Mouse (Mus musculus): ENCODE measurements around the gene Ifitm5. TPM values are rescaled to one million over a fixed set of nuclear protein-coding genes. Genes with fewer than 3 reads are reported as not detected.

Ifitm5 gene
- total and polyA plus RNA-seq, 2 experiments from 2014 or later = 0.87 TPM; not detected in 1

DNA sequence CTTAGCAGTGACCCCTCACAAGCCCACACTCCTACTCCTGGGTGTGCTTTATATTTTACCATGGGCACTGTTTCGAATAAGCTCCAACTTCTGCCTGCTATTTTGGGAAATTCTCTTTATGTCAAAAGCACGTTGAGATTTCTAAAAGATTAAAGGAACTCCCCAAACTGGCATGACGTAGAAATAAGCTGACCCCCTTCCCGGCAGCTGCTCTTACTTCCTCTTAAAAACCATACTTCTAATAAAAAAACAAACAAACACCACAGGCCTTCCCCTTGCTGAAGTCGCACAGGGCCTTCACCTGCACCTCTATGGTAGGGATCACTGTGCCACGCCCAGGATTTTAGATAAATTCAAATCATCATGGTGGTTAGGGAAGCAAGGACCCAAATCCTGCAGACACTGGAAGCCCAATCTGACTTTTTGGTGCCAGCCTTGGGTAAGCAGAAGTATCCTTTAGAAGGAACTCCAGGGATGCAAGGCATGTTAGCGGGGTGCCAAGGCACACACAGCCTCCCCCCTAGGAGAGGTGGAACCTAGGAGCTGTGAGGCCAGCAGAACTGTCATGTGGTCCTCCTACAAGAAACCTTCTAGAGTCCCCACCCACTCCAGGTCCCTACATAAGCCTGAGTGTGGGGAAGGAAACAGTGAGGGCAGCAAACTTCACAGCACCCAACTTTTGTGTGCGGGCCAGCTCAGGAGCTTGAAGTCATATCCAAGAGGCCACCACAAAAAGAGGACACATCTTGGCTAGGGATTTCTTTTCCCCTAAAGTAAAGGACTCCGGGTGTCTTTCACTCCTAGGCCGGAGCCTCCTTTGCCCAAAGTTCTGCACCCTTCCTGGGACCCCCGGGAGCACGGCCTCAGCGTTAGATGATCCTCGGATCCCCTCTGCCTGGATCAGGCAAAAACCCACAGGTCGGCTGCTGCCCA, 4.0 kb upstream of the Ifitm5 start:
- H3K4me1 ChIP-seq (ENCODE audit: control insufficient read depth, insufficient read depth) = peaks cover 28% of the 10 kb centered on the region
- peak overlapping the region; percentile 59 for H3K4me3 ChIP-seq (ENCODE audit: low read depth, low read length)
- peak overlapping the region; percentile 91 for H3K27ac ChIP-seq (ENCODE audit: low read depth)
- DNase-seq (ENCODE audit: low spot score) (no peak), ATAC-seq (ENCODE audit: insufficient read depth, low read depth) (no peak)
- H3K9ac ChIP-seq (replicated peaks; ENCODE audit: low read depth, low read length) = peak overlapping the region; percentile 67
- no peaks in the 10 kb centered on the region for H3K9me3 ChIP-seq (replicated peaks; ENCODE audit: control insufficient read depth, low read length)
- H3K4me2 ChIP-seq (ENCODE audit: low read depth, low read length) = peak overlapping the region; percentile 74
- H3K36me3 ChIP-seq (replicated peaks; ENCODE audit: control insufficient read depth, insufficient read depth, low read length) = peaks cover 10% of the 10 kb centered on the region; the same call in 1 of the 2 replicates
- TF ChIP-seq CTCF (IDR thresholded peaks at IDR 0.05; ENCODE audit: low read depth) = no peak
- WGBS = 51% methylated on average over 15 of the region's 15 CpGs
- H3K27me3 ChIP-seq (ENCODE audit: control insufficient read depth, insufficient read depth, low read length) = no peaks in the 10 kb centered on the region

DNA sequence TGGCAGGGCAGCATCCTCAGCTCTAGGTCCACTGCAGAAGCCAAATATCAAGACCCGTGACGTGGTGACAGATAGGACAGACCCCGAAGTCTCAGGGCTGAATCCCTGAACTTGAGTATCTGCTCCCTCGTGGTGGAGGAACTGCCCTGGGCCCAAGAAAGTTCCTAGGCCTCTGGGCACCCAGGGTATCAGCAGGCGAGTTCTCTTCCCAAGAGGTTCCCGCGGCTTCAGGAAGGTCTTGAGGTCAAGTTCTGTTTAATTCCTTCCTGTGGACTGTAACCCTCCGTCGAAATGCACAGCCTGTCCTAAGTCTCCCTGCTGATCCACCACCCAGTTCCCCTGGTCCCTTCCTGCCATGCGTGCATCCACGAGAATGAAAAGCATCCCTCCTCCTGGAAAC, 3.0 kb upstream of the Ifitm5 start:
- Histone ChIP-seq H3K36me3 (replicated peaks; ENCODE audit: control insufficient read depth, insufficient read depth, low read length) (peaks cover 17% of the 10 kb centered on the region; the same call in 1 of the 2 replicates), H3K4me1 (ENCODE audit: control insufficient read depth, insufficient read depth) (peaks cover 35% of the 10 kb centered on the region), H3K4me3 (ENCODE audit: low read depth, low read length) (peak overlapping the region; percentile 59; the same call in 1 of the 2 replicates), H3K9ac (replicated peaks; ENCODE audit: low read depth, low read length) (no peak overlapping the region), H3K9me3 (replicated peaks; ENCODE audit: control insufficient read depth, low read length) (no peaks in the 10 kb centered on the region), H3K27me3 (ENCODE audit: control insufficient read depth, insufficient read depth, low read length) (no peaks in the 10 kb centered on the region), H3K4me2 (ENCODE audit: low read depth, low read length) (peak overlapping the region; percentile 74), H3K27ac (ENCODE audit: low read depth) (no peak overlapping the region)
- ATAC-seq (ENCODE audit: insufficient read depth, low read depth) (no peak), DNase-seq (ENCODE audit: low spot score) (no peak)
- TF ChIP-seq EP300 (IDR thresholded peaks at IDR 0.05; ENCODE audit: low read depth) (no peak), CTCF (IDR thresholded peaks at IDR 0.05; ENCODE audit: low read depth) (no peak)
- whole genome bisulfite sequencing = 75% methylated on average over 11 of the region's 11 CpGs

DNA sequence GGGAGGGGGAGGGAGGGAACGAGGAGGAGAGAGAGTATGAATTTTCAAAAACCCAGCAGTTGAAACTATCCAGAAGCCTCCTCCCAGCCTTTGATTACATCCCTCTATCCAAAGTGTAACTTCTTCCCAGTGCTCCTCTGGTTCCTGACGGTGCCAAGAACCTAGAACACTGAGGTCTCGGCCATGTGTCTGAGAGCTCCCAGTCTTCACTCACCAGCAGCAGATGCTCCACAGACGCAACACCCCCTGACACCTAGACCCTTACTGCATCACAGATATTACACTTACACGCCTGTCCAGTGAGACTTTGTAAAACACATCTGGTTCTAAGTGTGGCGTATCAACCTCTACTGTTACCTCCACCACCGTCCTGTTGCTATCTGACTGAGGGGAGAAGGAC, 2.4 kb upstream of the Ifitm5 start:
- Histone ChIP-seq H3K4me2 (ENCODE audit: low read depth, low read length) (no peak overlapping the region), H3K27ac (ENCODE audit: low read depth) (no peak overlapping the region), H3K27me3 (ENCODE audit: control insufficient read depth, insufficient read depth, low read length) (no peaks in the 10 kb centered on the region), H3K9ac (replicated peaks; ENCODE audit: low read depth, low read length) (no peak overlapping the region), H3K9me3 (replicated peaks; ENCODE audit: control insufficient read depth, low read length) (no peaks in the 10 kb centered on the region), H3K4me3 (ENCODE audit: low read depth, low read length) (no peak overlapping the region), H3K4me1 (ENCODE audit: control insufficient read depth, insufficient read depth) (peaks cover 41% of the 10 kb centered on the region), H3K36me3 (replicated peaks; ENCODE audit: control insufficient read depth, insufficient read depth, low read length) (peaks cover 17% of the 10 kb centered on the region; the same call in 1 of the 2 replicates)
- DNase-seq (ENCODE audit: low spot score) (no peak), ATAC-seq (ENCODE audit: insufficient read depth, low read depth) (no peak)
- 66% methylated on average over 7 of the region's 7 CpGs for WGBS
- TF ChIP-seq EP300 (IDR thresholded peaks at IDR 0.05; ENCODE audit: low read depth) (no peak), CTCF (IDR thresholded peaks at IDR 0.05; ENCODE audit: low read depth) (no peak)

DNA sequence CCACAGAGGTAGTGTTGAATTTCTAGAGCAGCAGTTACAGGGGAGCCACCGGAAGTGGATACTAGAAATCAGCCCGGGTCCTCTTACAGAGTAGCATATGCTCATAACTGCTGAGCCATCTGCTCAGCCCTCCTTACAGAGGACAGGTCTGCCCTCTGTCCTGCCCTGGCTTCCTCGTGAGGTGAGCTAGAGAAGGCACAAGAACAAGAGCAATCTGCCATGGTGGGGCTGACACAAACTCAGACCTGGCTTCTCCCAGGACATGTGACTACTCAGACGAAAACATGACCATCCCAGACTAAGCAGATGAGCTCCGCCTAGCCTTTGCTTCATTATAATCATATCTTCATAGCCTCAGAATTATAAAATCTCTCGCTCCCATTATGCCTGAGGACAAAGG, 1.7 kb upstream of the Ifitm5 start:
- H3K9me3 ChIP-seq (replicated peaks; ENCODE audit: control insufficient read depth, low read length) = no peaks in the 10 kb centered on the region
- H3K36me3 ChIP-seq (replicated peaks; ENCODE audit: control insufficient read depth, insufficient read depth, low read length) = peaks cover 17% of the 10 kb centered on the region; the same call in 1 of the 2 replicates
- no peak overlapping the region for H3K4me2 ChIP-seq (ENCODE audit: low read depth, low read length)
- no peak for TF ChIP-seq EP300 (IDR thresholded peaks at IDR 0.05; ENCODE audit: low read depth)
- no peak for TF ChIP-seq CTCF (IDR thresholded peaks at IDR 0.05; ENCODE audit: low read depth)
- H3K4me1 ChIP-seq (ENCODE audit: control insufficient read depth, insufficient read depth) = peaks cover 43% of the 10 kb centered on the region
- no peak overlapping the region for H3K9ac ChIP-seq (replicated peaks; ENCODE audit: low read depth, low read length)
- H3K27me3 ChIP-seq (ENCODE audit: control insufficient read depth, insufficient read depth, low read length) = no peaks in the 10 kb centered on the region
- ATAC-seq (ENCODE audit: insufficient read depth, low read depth) (no peak), DNase-seq (ENCODE audit: low spot score) (no peak)
- peak overlapping the region; percentile 60 for H3K27ac ChIP-seq (ENCODE audit: low read depth)
- H3K4me3 ChIP-seq (ENCODE audit: low read depth, low read length) = no peak overlapping the region
- 66% methylated on average over 6 of the region's 6 CpGs for WGBS

DNA sequence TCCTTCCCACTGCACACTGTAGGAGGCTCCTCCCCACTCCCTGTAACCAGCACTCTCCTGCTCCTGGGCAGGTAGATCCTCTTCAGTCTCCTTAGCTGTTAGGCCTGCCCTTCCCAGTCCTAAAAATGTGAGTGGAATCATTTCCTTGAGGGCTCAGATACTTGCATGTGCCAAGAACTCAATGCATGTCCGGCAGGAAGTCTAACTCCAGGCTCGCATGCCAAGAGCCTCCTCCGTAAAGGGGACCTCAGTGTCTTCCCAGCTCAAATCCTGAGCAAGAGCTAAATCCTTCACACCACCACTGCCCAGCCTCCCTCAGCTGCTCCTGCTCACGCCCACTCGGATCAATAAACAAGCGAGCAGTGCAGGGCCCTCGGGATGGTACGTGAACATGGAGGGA, 960 bp upstream of the Ifitm5 start:
- no peaks in the 10 kb centered on the region for H3K9me3 ChIP-seq (replicated peaks; ENCODE audit: control insufficient read depth, low read length)
- H3K4me2 ChIP-seq (ENCODE audit: low read depth, low read length) = peak overlapping the region; percentile 5; the same call in 1 of the 2 replicates
- peaks cover 19% of the 10 kb centered on the region; the same call in 1 of the 2 replicates for H3K36me3 ChIP-seq (replicated peaks; ENCODE audit: control insufficient read depth, insufficient read depth, low read length)
- H3K9ac ChIP-seq (replicated peaks; ENCODE audit: low read depth, low read length) = no peak overlapping the region
- peaks cover 44% of the 10 kb centered on the region for H3K4me1 ChIP-seq (ENCODE audit: control insufficient read depth, insufficient read depth)
- ATAC-seq (ENCODE audit: insufficient read depth, low read depth) = no peak
- TF ChIP-seq CTCF (IDR thresholded peaks at IDR 0.05; ENCODE audit: low read depth) = no peak
- 0 out of 2 replicates have a peak, but pooled peaks have one; percentile 16 for TF ChIP-seq EP300 (IDR thresholded peaks at IDR 0.05; ENCODE audit: low read depth)
- peak overlapping the region; percentile 60 for H3K27ac ChIP-seq (ENCODE audit: low read depth)
- peak; percentile 31 for DNase-seq (ENCODE audit: low spot score)
- H3K4me3 ChIP-seq (ENCODE audit: low read depth, low read length) = no peak overlapping the region
- WGBS = 35% methylated on average over 8 of the region's 8 CpGs
- H3K27me3 ChIP-seq (ENCODE audit: control insufficient read depth, insufficient read depth, low read length) = no peaks in the 10 kb centered on the region

Data from heart, postnatal 0 days (tissue).